Mouse (Mus musculus): Measurements from ENCODE around the gene Eif2ak4. TPM values are rescaled to one million over a fixed set of nuclear protein-coding genes. Genes with fewer than 3 reads are reported as not detected.

Eif2ak4 gene
- polyA plus RNA-seq, 1 experiment from 2014 or later: 15.2 TPM

DNA sequence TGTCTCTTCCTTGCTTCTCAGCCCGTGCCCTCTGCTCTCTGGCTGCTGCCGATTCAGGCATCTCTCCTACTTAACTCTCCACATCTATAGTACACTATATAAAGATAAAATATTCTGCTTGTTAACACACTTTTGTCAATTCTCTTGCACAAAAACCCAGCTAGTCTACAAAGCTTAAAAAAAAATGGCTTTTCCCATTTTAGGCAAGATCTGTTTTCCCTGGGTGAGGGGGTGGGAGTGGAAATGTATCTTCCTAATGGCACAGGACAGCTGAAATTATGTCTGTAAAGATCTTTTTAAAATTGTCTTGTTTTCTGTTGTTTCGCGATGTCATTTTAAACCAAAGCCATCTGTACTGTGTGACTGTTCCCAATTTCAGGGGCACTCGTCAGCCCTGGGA, 75.1 kb downstream of the Eif2ak4 start:
- Histone ChIP-seq H3K27me3 (ENCODE audit: control insufficient read depth, insufficient read depth, low read length) (no peaks in the 10 kb centered on the region), H3K36me3 (ENCODE audit: control insufficient read depth, insufficient read depth, low read length) (peaks cover 44% of the 10 kb centered on the region), H3K9ac (replicated peaks; ENCODE audit: low read depth, low read length) (no peak overlapping the region), H3K4me1 (ENCODE audit: control insufficient read depth, insufficient read depth, low read length) (no peaks in the 10 kb centered on the region), H3K4me3 (ENCODE audit: low read depth, low read length) (no peak overlapping the region), H3K9me3 (ENCODE audit: control insufficient read depth, low read depth, low read length) (no peaks in the 10 kb centered on the region), H3K27ac (ENCODE audit: low read length) (no peak overlapping the region), H3K4me2 (replicated peaks; ENCODE audit: low read depth, low read length) (no peak overlapping the region)
- ATAC-seq (ENCODE audit: insufficient number of reproducible peaks, insufficient read depth, low FRiP score, low read depth): no peak
- WGBS: 83% methylated on average over 5 of the region's 5 CpGs

DNA sequence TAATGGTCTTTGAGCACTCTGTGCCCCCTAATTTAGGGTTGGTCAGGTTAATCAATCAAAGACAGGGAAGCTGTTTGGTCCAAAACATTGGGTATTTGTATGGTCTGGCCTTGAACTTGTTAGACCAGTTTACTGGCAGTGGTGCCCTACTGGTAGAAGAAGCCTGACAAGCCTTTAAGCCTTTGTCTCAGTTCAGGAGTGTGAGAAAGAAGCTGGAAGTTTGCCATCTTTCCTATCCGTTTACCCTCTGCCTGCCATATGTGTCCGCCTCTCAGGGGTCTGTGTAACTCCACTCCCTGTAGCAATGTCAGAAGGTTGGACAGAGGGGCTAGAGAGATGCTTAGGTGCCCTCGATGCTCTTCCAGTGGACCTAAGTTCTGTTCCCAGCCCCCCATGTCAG, 76.0 kb downstream of the Eif2ak4 start:
- H3K36me3 ChIP-seq (ENCODE audit: control insufficient read depth, insufficient read depth, low read length): peaks cover 50% of the 10 kb centered on the region
- WGBS: 65% methylated on average over 3 of the region's 3 CpGs

DNA sequence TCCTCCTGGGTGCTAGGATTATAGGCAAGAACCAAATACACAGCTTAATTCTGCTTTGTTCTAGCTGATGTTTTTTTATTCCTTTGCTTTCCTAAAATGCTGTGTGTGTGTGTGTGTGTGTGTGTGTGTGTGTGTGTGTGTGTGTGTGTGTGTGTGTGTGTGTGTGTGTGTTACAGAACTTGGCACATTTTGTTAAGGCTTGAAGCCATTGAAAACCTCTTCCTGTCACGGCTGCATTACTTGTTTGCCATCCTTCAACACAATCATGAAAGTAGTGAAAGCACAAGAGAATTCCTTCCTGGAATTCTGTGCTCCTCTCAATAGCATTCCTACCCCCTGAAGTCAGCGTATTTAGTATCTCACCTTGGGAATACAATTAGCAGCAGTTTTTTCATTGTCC, 77.5 kb downstream of the Eif2ak4 start:
- Histone ChIP-seq H3K4me3 (ENCODE audit: low read depth, low read length) (no peak overlapping the region), H3K4me2 (replicated peaks; ENCODE audit: low read depth, low read length) (no peak overlapping the region), H3K36me3 (ENCODE audit: control insufficient read depth, insufficient read depth, low read length) (peaks cover 50% of the 10 kb centered on the region), H3K9me3 (ENCODE audit: control insufficient read depth, low read depth, low read length) (no peaks in the 10 kb centered on the region), H3K27me3 (ENCODE audit: control insufficient read depth, insufficient read depth, low read length) (no peaks in the 10 kb centered on the region), H3K9ac (replicated peaks; ENCODE audit: low read depth, low read length) (no peak overlapping the region), H3K27ac (ENCODE audit: low read length) (no peak overlapping the region), H3K4me1 (ENCODE audit: control insufficient read depth, insufficient read depth, low read length) (no peaks in the 10 kb centered on the region)
- no peak for ATAC-seq (ENCODE audit: insufficient number of reproducible peaks, insufficient read depth, low FRiP score, low read depth)
- 59% methylated on average over 2 of the region's 2 CpGs for WGBS

More for the DNA sequence above, 76.0 kb downstream of the Eif2ak4 start:
- no peaks in the 10 kb centered on the region for H3K27me3 ChIP-seq (ENCODE audit: control insufficient read depth, insufficient read depth, low read length)
- no peak overlapping the region for H3K4me3 ChIP-seq (ENCODE audit: low read depth, low read length)
- no peak overlapping the region for H3K27ac ChIP-seq (ENCODE audit: low read length)
- H3K9ac ChIP-seq (replicated peaks; ENCODE audit: low read depth, low read length): no peak overlapping the region
- H3K9me3 ChIP-seq (ENCODE audit: control insufficient read depth, low read depth, low read length): no peaks in the 10 kb centered on the region
- no peak overlapping the region for H3K4me2 ChIP-seq (replicated peaks; ENCODE audit: low read depth, low read length)
- no peak for ATAC-seq (ENCODE audit: insufficient number of reproducible peaks, insufficient read depth, low FRiP score, low read depth)
- no peaks in the 10 kb centered on the region for H3K4me1 ChIP-seq (ENCODE audit: control insufficient read depth, insufficient read depth, low read length)

DNA sequence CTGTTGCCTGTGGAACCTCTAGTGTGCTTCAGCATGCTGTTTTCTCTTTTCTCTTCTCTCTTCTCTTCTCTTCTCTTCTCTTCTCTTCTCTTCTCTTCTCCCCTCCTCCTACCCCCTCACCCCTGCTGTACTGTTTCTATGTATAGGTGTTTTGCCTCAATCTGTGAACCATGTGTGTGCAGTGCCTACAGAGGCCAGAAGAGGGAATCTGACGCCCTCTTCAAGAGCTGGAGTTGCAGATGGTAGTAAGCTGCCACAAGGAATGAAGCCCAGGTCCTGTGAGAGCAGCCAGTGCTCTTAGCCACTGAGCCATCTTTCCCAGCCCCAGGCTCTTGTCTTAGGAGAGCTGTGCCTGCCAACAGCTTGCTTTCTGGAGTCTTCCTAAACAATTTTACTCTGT, 78.2 kb downstream of the Eif2ak4 start:
- ATAC-seq (ENCODE audit: insufficient number of reproducible peaks, insufficient read depth, low FRiP score, low read depth): no peak
- H3K9me3 ChIP-seq (ENCODE audit: control insufficient read depth, low read depth, low read length): no peaks in the 10 kb centered on the region
- H3K4me3 ChIP-seq (ENCODE audit: low read depth, low read length): no peak overlapping the region
- H3K4me1 ChIP-seq (ENCODE audit: control insufficient read depth, insufficient read depth, low read length): no peaks in the 10 kb centered on the region
- WGBS: 40% methylated on average over 1 of the region's 1 CpGs
- H3K27me3 ChIP-seq (ENCODE audit: control insufficient read depth, insufficient read depth, low read length): no peaks in the 10 kb centered on the region
- H3K9ac ChIP-seq (replicated peaks; ENCODE audit: low read depth, low read length): no peak overlapping the region
- peaks cover 54% of the 10 kb centered on the region for H3K36me3 ChIP-seq (ENCODE audit: control insufficient read depth, insufficient read depth, low read length)
- no peak overlapping the region for H3K4me2 ChIP-seq (replicated peaks; ENCODE audit: low read depth, low read length)
- no peak overlapping the region for H3K27ac ChIP-seq (ENCODE audit: low read length)

DNA sequence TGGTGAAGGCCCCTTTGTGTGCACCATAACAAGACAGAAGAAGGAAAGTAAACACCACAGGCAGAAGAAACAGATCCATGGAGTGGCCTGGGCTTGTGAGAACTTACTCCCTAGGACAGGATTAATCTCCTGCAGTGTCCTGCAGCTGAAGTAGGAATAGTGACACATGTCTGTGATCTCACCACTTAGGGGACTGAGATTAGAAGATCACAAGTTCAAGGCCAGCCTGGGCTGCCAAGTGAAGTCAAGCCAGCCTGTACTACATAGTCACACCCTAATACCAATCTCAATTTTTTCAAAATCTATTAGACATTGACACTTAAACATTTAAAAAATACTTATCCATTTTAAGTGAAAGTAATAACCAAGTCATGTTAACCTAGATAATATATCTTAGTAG, 79.9 kb downstream of the Eif2ak4 start:
- H3K9ac ChIP-seq (replicated peaks; ENCODE audit: low read depth, low read length): no peak overlapping the region
- no peak overlapping the region for H3K27ac ChIP-seq (ENCODE audit: low read length)
- no peaks in the 10 kb centered on the region for H3K9me3 ChIP-seq (ENCODE audit: control insufficient read depth, low read depth, low read length)
- H3K4me1 ChIP-seq (ENCODE audit: control insufficient read depth, insufficient read depth, low read length): no peaks in the 10 kb centered on the region
- no peaks in the 10 kb centered on the region for H3K27me3 ChIP-seq (ENCODE audit: control insufficient read depth, insufficient read depth, low read length)
- no peak overlapping the region for H3K4me3 ChIP-seq (ENCODE audit: low read depth, low read length)
- H3K36me3 ChIP-seq (ENCODE audit: control insufficient read depth, insufficient read depth, low read length): peaks cover 55% of the 10 kb centered on the region
- H3K4me2 ChIP-seq (replicated peaks; ENCODE audit: low read depth, low read length): no peak overlapping the region
- ATAC-seq (ENCODE audit: insufficient number of reproducible peaks, insufficient read depth, low FRiP score, low read depth): no peak

DNA sequence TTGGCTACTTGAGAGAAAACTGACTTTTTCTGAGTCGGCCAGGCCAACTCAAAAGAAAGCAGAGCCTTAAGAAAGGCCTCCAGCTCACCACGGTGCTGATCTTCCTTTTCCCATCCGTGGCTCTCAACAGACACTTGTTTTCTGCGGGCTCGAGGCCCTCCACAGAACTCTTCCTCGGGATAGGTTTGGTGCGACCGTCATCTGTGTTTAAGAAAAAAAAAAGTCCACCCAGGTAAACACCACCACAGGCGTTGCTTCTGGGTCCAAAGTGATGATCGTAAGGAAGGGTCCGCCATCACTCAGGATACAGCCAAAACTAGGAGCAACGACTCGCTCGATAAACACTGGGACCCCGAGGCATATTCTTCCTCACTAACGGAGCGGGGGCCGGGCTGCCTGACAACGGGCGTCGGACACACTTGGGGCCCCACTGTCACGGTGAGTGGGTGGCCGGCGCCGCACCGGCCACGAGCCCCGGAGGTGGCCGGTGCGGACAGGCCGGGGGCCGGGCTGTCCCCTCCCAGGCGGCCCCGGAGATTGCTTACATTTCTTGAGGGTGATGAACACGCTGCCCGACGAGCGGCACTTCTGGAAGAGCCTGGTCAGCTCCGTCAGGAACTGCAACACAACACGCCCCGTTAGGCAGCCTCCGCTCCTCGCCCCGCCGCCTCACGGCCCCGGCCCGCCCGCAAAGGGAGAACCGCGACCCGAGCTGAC, 90.6 kb downstream of the Eif2ak4 start:
- peaks cover 22% of the 10 kb centered on the region for H3K36me3 ChIP-seq (ENCODE audit: control insufficient read depth, insufficient read depth, low read length)
- peak overlapping the region; percentile 81; the same call in 1 of the 2 replicates for H3K27ac ChIP-seq (ENCODE audit: low read length)
- 2% methylated on average over 46 of the region's 52 CpGs for WGBS
- H3K4me3 ChIP-seq (ENCODE audit: low read depth, low read length): peak overlapping the region; percentile 77
- H3K9me3 ChIP-seq (ENCODE audit: control insufficient read depth, low read depth, low read length): no peaks in the 10 kb centered on the region
- no peaks in the 10 kb centered on the region for H3K27me3 ChIP-seq (ENCODE audit: control insufficient read depth, insufficient read depth, low read length)
- H3K9ac ChIP-seq (replicated peaks; ENCODE audit: low read depth, low read length): peak overlapping the region; percentile 75
- ATAC-seq (ENCODE audit: insufficient number of reproducible peaks, insufficient read depth, low FRiP score, low read depth): no peak
- H3K4me2 ChIP-seq (replicated peaks; ENCODE audit: low read depth, low read length): peak overlapping the region; percentile 60
- H3K4me1 ChIP-seq (ENCODE audit: control insufficient read depth, insufficient read depth, low read length): peaks cover 9% of the 10 kb centered on the region

DNA sequence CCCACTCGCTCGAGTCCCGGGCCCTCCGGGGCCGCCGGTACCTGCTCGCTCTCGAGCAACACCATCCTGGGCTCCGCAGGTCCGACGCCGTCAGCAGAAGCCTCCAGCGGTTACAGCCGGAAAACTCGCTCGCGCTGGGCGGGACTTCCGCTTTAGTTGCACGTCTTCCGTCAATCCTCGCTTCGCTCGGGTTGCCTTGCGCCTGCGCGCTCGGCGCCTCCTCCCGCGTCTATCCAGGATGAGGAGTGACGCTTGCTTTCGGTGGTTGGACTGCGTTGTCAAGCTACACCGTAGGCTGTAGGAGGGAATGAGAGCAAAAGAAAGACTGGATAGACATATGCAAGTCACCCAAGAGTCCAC, 91.1 kb downstream of the Eif2ak4 start, which contains the start of gene Srp14:
Gene Srp14, minus strand, starts transcription at position 162 of the 360 bp plus-strand sequence.
- H3K4me3 ChIP-seq (ENCODE audit: low read depth, low read length): peak within 1 kb of the TSS; percentile 77
- under 1% methylated on average over 35 of the region's 35 CpGs for WGBS
- H3K9me3 ChIP-seq (ENCODE audit: control insufficient read depth, low read depth, low read length): no peaks in the 10 kb centered on the region
- peak; percentile 94 for ATAC-seq (ENCODE audit: insufficient number of reproducible peaks, insufficient read depth, low FRiP score, low read depth)
- peak within 1 kb of the TSS; percentile 81 for H3K27ac ChIP-seq (ENCODE audit: low read length)
- no peaks in the 10 kb centered on the region for H3K27me3 ChIP-seq (ENCODE audit: control insufficient read depth, insufficient read depth, low read length)
- peaks cover 17% of the 10 kb centered on the region for H3K36me3 ChIP-seq (ENCODE audit: control insufficient read depth, insufficient read depth, low read length)
- H3K4me1 ChIP-seq (ENCODE audit: control insufficient read depth, insufficient read depth, low read length): peaks cover 9% of the 10 kb centered on the region
- H3K9ac ChIP-seq (replicated peaks; ENCODE audit: low read depth, low read length): peak within 1 kb of the TSS; percentile 75
- H3K4me2 ChIP-seq (replicated peaks; ENCODE audit: low read depth, low read length): peak within 1 kb of the TSS; percentile 63

DNA sequence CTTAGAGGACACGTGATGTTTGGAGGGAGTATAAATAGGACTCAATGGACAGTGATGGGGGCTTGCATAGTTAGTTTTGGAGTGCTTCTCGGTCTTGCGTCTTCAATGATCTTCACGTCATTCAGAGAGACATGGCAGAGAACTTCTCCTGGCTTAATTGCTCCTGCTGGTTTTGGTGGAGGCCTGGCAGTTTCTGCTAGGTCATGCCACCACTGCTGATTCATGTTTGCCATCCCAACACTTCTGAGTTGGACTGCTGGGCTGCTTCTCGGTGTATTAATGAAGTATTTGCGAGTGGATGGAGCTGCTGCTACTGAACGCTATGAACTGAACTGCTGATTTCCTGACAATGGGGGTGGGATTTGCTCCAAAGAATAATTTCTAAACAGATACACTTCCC, 92.5 kb downstream of the Eif2ak4 start:
- Histone ChIP-seq H3K27ac (ENCODE audit: low read length) (no peak overlapping the region), H3K4me1 (ENCODE audit: control insufficient read depth, insufficient read depth, low read length) (peaks cover 9% of the 10 kb centered on the region), H3K36me3 (ENCODE audit: control insufficient read depth, insufficient read depth, low read length) (peaks cover 6% of the 10 kb centered on the region), H3K4me3 (ENCODE audit: low read depth, low read length) (no peak overlapping the region), H3K4me2 (replicated peaks; ENCODE audit: low read depth, low read length) (no peak overlapping the region), H3K9me3 (ENCODE audit: control insufficient read depth, low read depth, low read length) (no peaks in the 10 kb centered on the region), H3K9ac (replicated peaks; ENCODE audit: low read depth, low read length) (no peak overlapping the region), H3K27me3 (ENCODE audit: control insufficient read depth, insufficient read depth, low read length) (no peaks in the 10 kb centered on the region)
- ATAC-seq (ENCODE audit: insufficient number of reproducible peaks, insufficient read depth, low FRiP score, low read depth): no peak
- 95% methylated on average over 7 of the region's 7 CpGs for whole genome bisulfite sequencing

DNA sequence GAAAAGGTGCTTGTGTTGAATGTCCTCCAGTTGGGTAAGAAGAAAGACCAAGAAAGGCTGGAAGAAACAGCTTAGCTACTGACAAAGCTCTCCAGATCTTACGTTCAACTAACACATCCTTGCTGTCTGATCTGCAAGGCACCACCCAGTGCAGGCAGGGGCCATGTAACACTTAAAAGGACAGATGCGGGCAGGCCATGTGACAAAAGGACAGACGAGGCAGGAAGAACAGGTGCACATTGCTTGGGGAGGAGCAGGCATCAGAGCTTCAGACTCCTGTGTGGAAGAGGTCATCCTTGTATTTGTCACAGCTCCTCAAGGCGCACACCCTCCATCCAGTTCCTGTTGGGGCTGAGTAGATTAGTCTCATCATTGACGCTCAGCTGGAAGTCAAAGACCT, 94.6 kb downstream of the Eif2ak4 start:
- Histone ChIP-seq H3K4me1 (ENCODE audit: control insufficient read depth, insufficient read depth, low read length) (peaks cover 8% of the 10 kb centered on the region), H3K9me3 (ENCODE audit: control insufficient read depth, low read depth, low read length) (no peaks in the 10 kb centered on the region), H3K4me2 (replicated peaks; ENCODE audit: low read depth, low read length) (no peak overlapping the region), H3K27ac (ENCODE audit: low read length) (no peak overlapping the region), H3K36me3 (ENCODE audit: control insufficient read depth, insufficient read depth, low read length) (no peaks in the 10 kb centered on the region), H3K9ac (replicated peaks; ENCODE audit: low read depth, low read length) (no peak overlapping the region), H3K27me3 (ENCODE audit: control insufficient read depth, insufficient read depth, low read length) (no peaks in the 10 kb centered on the region), H3K4me3 (ENCODE audit: low read depth, low read length) (no peak overlapping the region)
- 76% methylated on average over 5 of the region's 5 CpGs for WGBS
- ATAC-seq (ENCODE audit: insufficient number of reproducible peaks, insufficient read depth, low FRiP score, low read depth): no peak
